Mouse (Mus musculus) limb, embryonic 10.5 days (tissue): Measurements from ENCODE around the gene Dnajb5. TPM values are rescaled to one million over a fixed set of nuclear protein-coding genes. Genes with fewer than 3 reads are reported as not detected.
A peak's percentile ranks its signal among the peaks of the same experiment; 100 is the strongest.

Experiments
- DNase-seq: peaks from one replicate; pipeline ENCODE4 v3.0.0-alpha.2; 2017; ENCODE audit warnings: low spot score
- H3K27ac ChIP-seq: fragments of 300-500 bp; sonication (generic); 2 replicates; pipeline ENCODE4 v1.5.1; 2016; ENCODE audit warnings: mild to moderate bottlenecking
- H3K27me3 ChIP-seq: fragments of 300-500 bp; sonication (generic); 2 replicates; pipeline ENCODE4 v1.6.1; 2016; ENCODE audit warnings: low read depth, mild to moderate bottlenecking; ENCODE audit not compliant: poor library complexity, severe bottlenecking
- H3K36me3 ChIP-seq: fragments of 300-500 bp; sonication (generic); 2 replicates; pipeline ENCODE4 v1.6.1; 2016; ENCODE audit warnings: mild to moderate bottlenecking, moderate library complexity
- H3K4me1 ChIP-seq: fragments of 300-500 bp; sonication (generic); 2 replicates; pipeline ENCODE4 v1.6.1; 2016
- H3K4me3 ChIP-seq: fragments of 300-500 bp; sonication (generic); 2 replicates; pipeline ENCODE4 v1.5.1; 2016; ENCODE audit warnings: mild to moderate bottlenecking, moderate library complexity
- H3K9me3 ChIP-seq: fragments of 300-500 bp; sonication (generic); replicated peaks from 2 replicates; pipeline ENCODE4 v1.6.1; 2016; ENCODE audit warnings: mild to moderate bottlenecking
- WGBS: fragments of 180-500 bp; shearing (Covaris S2); methylation state at CpG from one replicate; pipeline ENCODE4 v1.1.7; 2016; 5-methylcytosine and 5-hydroxymethylcytosine counted together
- polyA plus RNA-seq: library from polyadenylated mRNA; unstranded; fragments of >200 nt; fragmentation: Nextera tagmentation; extraction: Ambion mirVana; gene quantifications from 2 replicates; pipeline ENCODE4 v1.2.1, GENCODE M21; 2016

Dnajb5 gene
- polyA plus RNA-seq, 1 experiment from 2014 or later, result 8.8 TPM

GRCm38 (mm10) chr4:42921536-42921935 lies 28.1 kb upstream of the Dnajb5 start:
- no peak overlapping the region for H3K4me3 ChIP-seq
- H3K27me3 ChIP-seq, result peaks cover 54% of the 10 kb centered on the region
- 88% methylated on average over 2 of the region's 2 CpGs for WGBS

GRCm38 (mm10) chr4:42922056-42922455 lies 27.6 kb upstream of the Dnajb5 start:
- Histone ChIP-seq H3K27me3 (peaks cover 48% of the 10 kb centered on the region), H3K9me3 (no peaks in the 10 kb centered on the region), H3K27ac (no peak overlapping the region), H3K4me3 (no peak overlapping the region), H3K36me3 (no peaks in the 10 kb centered on the region), H3K4me1 (peaks cover 5% of the 10 kb centered on the region; the same call in 1 of the 2 replicates)
- 79% methylated on average over 6 of the region's 6 CpGs for WGBS
- no peak for DNase-seq

More at GRCm38 (mm10) chr4:42921536-42921935, 28.1 kb upstream of the Dnajb5 start:
- no peaks in the 10 kb centered on the region for H3K9me3 ChIP-seq
- peaks cover 9% of the 10 kb centered on the region for H3K4me1 ChIP-seq
- no peaks in the 10 kb centered on the region for H3K36me3 ChIP-seq
- H3K27ac ChIP-seq, result no peak overlapping the region
- DNase-seq, result no peak

- DNase-seq, result no peak
- no peaks in the 10 kb centered on the region for H3K9me3 ChIP-seq
- peaks cover 2% of the 10 kb centered on the region; the same call in 1 of the 2 replicates for H3K4me1 ChIP-seq
- H3K4me3 ChIP-seq, result no peak overlapping the region
- peaks cover 44% of the 10 kb centered on the region for H3K27me3 ChIP-seq
- no peak overlapping the region for H3K27ac ChIP-seq
- WGBS, result 83% methylated on average over 8 of the region's 8 CpGs
- no peaks in the 10 kb centered on the region for H3K36me3 ChIP-seq
Measured at GRCm38 (mm10) chr4:42922461-42922860, 27.2 kb upstream of the Dnajb5 start.

GRCm38 (mm10) chr4:42924095-42924710 lies 25.4 kb upstream of the Dnajb5 start:
- 84% methylated on average over 13 of the region's 13 CpGs for WGBS
- H3K27me3 ChIP-seq, result peaks cover 27% of the 10 kb centered on the region
- no peaks in the 10 kb centered on the region for H3K4me1 ChIP-seq
- no peaks in the 10 kb centered on the region for H3K9me3 ChIP-seq
- no peak overlapping the region for H3K27ac ChIP-seq
- no peak overlapping the region for H3K4me3 ChIP-seq
- DNase-seq, result no peak
- H3K36me3 ChIP-seq, result no peaks in the 10 kb centered on the region

- 84% methylated on average over 5 of the region's 5 CpGs for WGBS
Measured at GRCm38 (mm10) chr4:42928209-42928608, 21.4 kb upstream of the Dnajb5 start.

GRCm38 (mm10) chr4:42928952-42929351 lies 20.7 kb upstream of the Dnajb5 start:
- 94% methylated on average over 9 of the region's 9 CpGs for WGBS
- Histone ChIP-seq H3K27me3 (peaks cover 26% of the 10 kb centered on the region), H3K27ac (no peak overlapping the region), H3K4me3 (no peak overlapping the region), H3K4me1 (peaks cover 6% of the 10 kb centered on the region), H3K9me3 (no peaks in the 10 kb centered on the region), H3K36me3 (no peaks in the 10 kb centered on the region)
- DNase-seq, result no peak

More at GRCm38 (mm10) chr4:42928209-42928608, 21.4 kb upstream of the Dnajb5 start:
- Histone ChIP-seq H3K4me3 (no peak overlapping the region), H3K27ac (no peak overlapping the region), H3K9me3 (no peaks in the 10 kb centered on the region), H3K4me1 (no peaks in the 10 kb centered on the region), H3K27me3 (peaks cover 22% of the 10 kb centered on the region), H3K36me3 (no peaks in the 10 kb centered on the region)
- no peak for DNase-seq

- Histone ChIP-seq H3K27me3 (peaks cover 49% of the 10 kb centered on the region), H3K4me1 (peaks cover 7% of the 10 kb centered on the region), H3K4me3 (no peak overlapping the region), H3K27ac (no peak overlapping the region), H3K9me3 (no peaks in the 10 kb centered on the region), H3K36me3 (no peaks in the 10 kb centered on the region)
- WGBS, result 75% methylated on average over 8 of the region's 8 CpGs
- no peak for DNase-seq
Measured at GRCm38 (mm10) chr4:42932229-42932969, 17.2 kb upstream of the Dnajb5 start.

GRCm38 (mm10) chr4:42933630-42934029 lies 16.0 kb upstream of the Dnajb5 start:
- Histone ChIP-seq H3K27ac (no peak overlapping the region), H3K27me3 (peaks cover 61% of the 10 kb centered on the region), H3K36me3 (no peaks in the 10 kb centered on the region), H3K9me3 (no peaks in the 10 kb centered on the region), H3K4me1 (peaks cover 7% of the 10 kb centered on the region), H3K4me3 (peak overlapping the region; percentile 26)
- peak; percentile 55 for DNase-seq
- 10% methylated on average over 22 of the region's 22 CpGs for WGBS

GRCm38 (mm10) chr4:42941396-42941795 lies 8.2 kb upstream of the Dnajb5 start:
- DNase-seq, result no peak
- H3K27me3 ChIP-seq, result peaks cover 29% of the 10 kb centered on the region

GRCm38 (mm10) chr4:42943341-42943740 lies 6.3 kb upstream of the Dnajb5 start:
- Histone ChIP-seq H3K4me3 (no peak overlapping the region), H3K27ac (no peak overlapping the region), H3K36me3 (no peaks in the 10 kb centered on the region), H3K9me3 (no peaks in the 10 kb centered on the region), H3K4me1 (peaks cover 7% of the 10 kb centered on the region), H3K27me3 (peaks cover 29% of the 10 kb centered on the region)
- DNase-seq, result no peak
- 86% methylated on average over 5 of the region's 5 CpGs for WGBS

More at GRCm38 (mm10) chr4:42941396-42941795, 8.2 kb upstream of the Dnajb5 start:
- H3K4me1 ChIP-seq, result 0 out of 2 replicates have a peak, but pooled peaks cover under 1% of the 10 kb centered on the region
- H3K4me3 ChIP-seq, result no peak overlapping the region
- WGBS, result 89% methylated on average over 7 of the region's 7 CpGs
- no peak overlapping the region for H3K27ac ChIP-seq
- H3K36me3 ChIP-seq, result no peaks in the 10 kb centered on the region
- no peaks in the 10 kb centered on the region for H3K9me3 ChIP-seq

- peaks cover 25% of the 10 kb centered on the region for H3K27me3 ChIP-seq
- H3K4me1 ChIP-seq, result peaks cover 15% of the 10 kb centered on the region
- no peaks in the 10 kb centered on the region for H3K36me3 ChIP-seq
- no peak overlapping the region for H3K4me3 ChIP-seq
- no peak for DNase-seq
- no peaks in the 10 kb centered on the region for H3K9me3 ChIP-seq
- WGBS, result 92% methylated on average over 9 of the region's 9 CpGs
- H3K27ac ChIP-seq, result no peak overlapping the region
Measured at GRCm38 (mm10) chr4:42944185-42944584, 5.4 kb upstream of the Dnajb5 start.

- Histone ChIP-seq H3K4me1 (peaks cover 18% of the 10 kb centered on the region), H3K4me3 (no peak overlapping the region), H3K27ac (no peak overlapping the region), H3K27me3 (peaks cover 25% of the 10 kb centered on the region), H3K36me3 (no peaks in the 10 kb centered on the region), H3K9me3 (no peaks in the 10 kb centered on the region)
- DNase-seq, result peak; percentile 54
- WGBS, result 13% methylated on average over 6 of the region's 6 CpGs
Measured at GRCm38 (mm10) chr4:42945043-42945442, 4.6 kb upstream of the Dnajb5 start.

- H3K4me3 ChIP-seq, result no peak overlapping the region
- H3K4me1 ChIP-seq, result peaks cover 22% of the 10 kb centered on the region
- no peak for DNase-seq
- WGBS, result 83% methylated on average over 3 of the region's 3 CpGs
- no peaks in the 10 kb centered on the region for H3K36me3 ChIP-seq
- H3K27ac ChIP-seq, result no peak overlapping the region
- H3K27me3 ChIP-seq, result peaks cover 25% of the 10 kb centered on the region
- H3K9me3 ChIP-seq, result no peaks in the 10 kb centered on the region
Measured at GRCm38 (mm10) chr4:42945445-42945844, 4.2 kb upstream of the Dnajb5 start.
